Mouse (Mus musculus) mouse trophoblast stem cell (cell line): ENCODE results near the gene Zfand3.

Experiments
- in situ Hi-C, 2 experiments: fragments of 300-500 bp; cut with MseI, MboI; formaldehyde crosslinking; loops; 2 replicates in 1 of 2; 3 replicates in 1 of 2; pipeline ENCODE4 v1.15.1; 2025

The Zfand3 gene

GRCm38 (mm10) chr17:30103005-30103404, 98.5 kb downstream of the Zfand3 start:
- in situ Hi-C loops: no loop called here

- in situ Hi-C loops: no loop called here
Observed at GRCm38 (mm10) chr17:30103641-30104165, 99.2 kb downstream of the Zfand3 start.

GRCm38 (mm10) chr17:30105369-30105768, 100.8 kb downstream of the Zfand3 start:
- in situ Hi-C loops: no loop called here

GRCm38 (mm10) chr17:30110678-30111077, 106.1 kb downstream of the Zfand3 start:
- in situ Hi-C loops: loop anchor here (10.0 kb wide), 1 partner anchor 344 kb away; no protein-coding TSS in a partner anchor

- in situ Hi-C loops: loop anchor here (10.0 kb wide), 1 partner anchor 343 kb away; no protein-coding TSS in a partner anchor
Observed at GRCm38 (mm10) chr17:30111556-30111955, 107.0 kb downstream of the Zfand3 start.

- in situ Hi-C loops: loop anchor here (10.0 kb wide), 1 partner anchor 343 kb away; no protein-coding TSS in a partner anchor
Observed at GRCm38 (mm10) chr17:30112080-30112479, 107.5 kb downstream of the Zfand3 start.

- in situ Hi-C loops: loop anchor here (10.0 kb wide), 1 partner anchor 342 kb away; no protein-coding TSS in a partner anchor
Observed at GRCm38 (mm10) chr17:30112555-30113305, 108.2 kb downstream of the Zfand3 start.

GRCm38 (mm10) chr17:30114761-30115160, 110.2 kb downstream of the Zfand3 start:
- in situ Hi-C loops: loop anchor here (10.0 kb wide), 1 partner anchor 340 kb away; no protein-coding TSS in a partner anchor

- in situ Hi-C loops: loop anchor here (10.0 kb wide), 1 partner anchor 339 kb away; no protein-coding TSS in a partner anchor
Observed at GRCm38 (mm10) chr17:30116226-30116625, 111.7 kb downstream of the Zfand3 start.

GRCm38 (mm10) chr17:30118036-30118435, 113.5 kb downstream of the Zfand3 start:
- in situ Hi-C loops: loop anchor here (10.0 kb wide), 1 partner anchor 337 kb away; no protein-coding TSS in a partner anchor

GRCm38 (mm10) chr17:30122278-30122677, 117.7 kb downstream of the Zfand3 start:
- in situ Hi-C loops: no loop called here

GRCm38 (mm10) chr17:30128456-30128855, 123.9 kb downstream of the Zfand3 start:
- in situ Hi-C loops: no loop called here

GRCm38 (mm10) chr17:30129220-30129619, 124.7 kb downstream of the Zfand3 start:
- in situ Hi-C loops: no loop called here

GRCm38 (mm10) chr17:30130326-30130725, 125.8 kb downstream of the Zfand3 start:
- in situ Hi-C loops: no loop called here

- in situ Hi-C loops: no loop called here
Observed at GRCm38 (mm10) chr17:30133641-30134040, 129.1 kb downstream of the Zfand3 start.

GRCm38 (mm10) chr17:30134955-30135735, 130.6 kb downstream of the Zfand3 start:
- in situ Hi-C loops: no loop called here

GRCm38 (mm10) chr17:30135890-30136289, 131.4 kb downstream of the Zfand3 start:
- in situ Hi-C loops: no loop called here

- in situ Hi-C loops: no loop called here
Observed at GRCm38 (mm10) chr17:30136684-30137083, 132.2 kb downstream of the Zfand3 start.

GRCm38 (mm10) chr17:30137115-30137514, 132.6 kb downstream of the Zfand3 start:
- in situ Hi-C loops: no loop called here

GRCm38 (mm10) chr17:30144114-30144513, 139.6 kb downstream of the Zfand3 start:
- in situ Hi-C loops: no loop called here

- in situ Hi-C loops: no loop called here
Observed at GRCm38 (mm10) chr17:30145596-30146149, 141.1 kb downstream of the Zfand3 start.

GRCm38 (mm10) chr17:30146555-30146954, 142.0 kb downstream of the Zfand3 start:
- in situ Hi-C loops: no loop called here
